Mouse (Mus musculus) Patski (cell line): ENCODE measurements around the gene Faf2. TPM values are rescaled to one million over a fixed set of nuclear protein-coding genes. Genes with fewer than 3 reads are reported as not detected.

Experiments
- ATAC-seq: fragments of 100-300 bp; one replicate; pipeline ENCODE4 v1.8.0; 2021
- CTCF ChIA-PET: fragments of 350-600 bp; sonication (Branson Sonifier 250); formaldehyde crosslinking; loops from one replicate; lab custom pipeline; 2022; ENCODE audit warnings: inconsistent platforms; lab: Charles Lee
- POLR2A ChIA-PET: fragments of 350-600 bp; sonication (Branson Sonifier 250); formaldehyde crosslinking; loops from one replicate; lab custom pipeline; 2022; ENCODE audit warnings: antibody characterized with exemption, inconsistent platforms; lab: Charles Lee
- DNase-seq: peaks from one replicate; pipeline ENCODE4 v3.0.0-alpha.2; 2011; ENCODE audit warnings: low read depth, low spot score
- H3K27me3 ChIP-seq: fragments of 371-371 bp; one replicate; pipeline ENCODE4 v1.5.1; 2021
- CTCF ChIP-seq: fragments of 100-300 bp; IDR thresholded peaks from one replicate; pipeline ENCODE4 v1.5.1; 2021
- in situ Hi-C: fragments of 300-500 bp; cut with MboI; formaldehyde crosslinking; loops from 3 replicates; pipeline ENCODE4 v1.11.1; 2018; ENCODE audit warnings: low pct_unique_long_range_greater_than_20kb, mixed read lengths
- polyA plus RNA-seq: library from polyadenylated mRNA; unstranded; gene quantifications from one replicate; pipeline ENCODE4 v1.2.3, GENCODE M21; 2021

Gene Faf2
- polyA plus RNA-seq, 1 experiment from 2014 or later = 64.0 TPM

DNA sequence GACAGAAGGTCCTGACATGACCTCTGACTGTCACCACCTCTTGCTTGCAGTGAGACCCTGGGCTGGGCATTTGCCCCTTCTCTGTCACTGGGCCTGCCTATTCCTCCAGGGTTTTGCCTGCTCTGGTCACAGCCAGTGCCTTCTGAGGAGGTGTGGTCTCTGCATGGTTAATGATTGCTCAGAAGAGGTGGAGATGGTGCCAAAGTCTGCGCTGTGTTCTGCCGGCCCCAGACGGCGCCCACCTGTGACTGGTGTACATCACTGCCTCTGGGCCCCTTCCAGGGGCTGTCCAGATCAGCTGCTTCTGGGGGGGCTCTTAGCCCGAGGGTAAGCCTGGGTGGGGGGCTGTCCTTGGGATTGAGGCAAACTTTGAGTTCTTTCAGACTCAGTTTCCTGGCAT, 79.7 kb downstream of the Faf2 start, which contains the start of gene Cdhr2:
Gene Cdhr2, plus strand, starts transcription at position 219 of the 400 bp plus-strand sequence.
- no peak for TF ChIP-seq CTCF
- peaks cover 11% of the 10 kb centered on the region for H3K27me3 ChIP-seq
- no peak for DNase-seq
- CTCF ChIA-PET = interaction anchor here (1.1 kb wide), 1 partner anchor 16 kb away, joined by 3 read pairs; no protein-coding TSS in a partner anchor
- in situ Hi-C loops = no loop called here
- ATAC-seq = peak; percentile 42
- POLR2A ChIA-PET = no interaction called here

DNA sequence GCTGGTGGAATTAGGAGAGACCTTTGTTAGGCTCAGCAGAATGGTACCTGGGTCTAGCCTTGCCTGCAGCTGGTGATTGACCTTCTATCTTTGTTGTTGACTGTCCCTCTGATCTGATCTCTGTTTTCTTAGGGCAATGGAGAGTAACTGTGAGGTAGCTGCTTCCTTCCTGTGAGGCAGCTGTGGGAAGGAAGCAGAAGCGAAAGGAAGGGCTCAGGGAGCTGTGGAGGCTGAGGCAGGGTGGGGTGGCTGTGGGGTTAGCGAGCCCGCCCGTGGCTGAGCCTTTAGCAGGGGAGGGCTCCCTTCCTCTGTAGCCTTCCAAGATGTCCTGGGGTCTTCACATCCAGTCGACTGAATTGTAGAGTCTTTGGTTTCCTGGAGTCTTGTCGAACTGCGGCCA, 80.9 kb downstream of the Faf2 start:
- in situ Hi-C loops = no loop called here
- ATAC-seq (no peak), DNase-seq (no peak)
- peaks cover 12% of the 10 kb centered on the region for H3K27me3 ChIP-seq
- ChIA-PET CTCF (no interaction called here), POLR2A (no interaction called here)
- TF ChIP-seq CTCF = no peak

- peaks cover 19% of the 10 kb centered on the region for H3K27me3 ChIP-seq
- ATAC-seq = no peak
- in situ Hi-C loops = no loop called here
- ChIA-PET CTCF (no interaction called here), POLR2A (no interaction called here)
- DNase-seq = no peak
- no peak for TF ChIP-seq CTCF
Observed at GRCm38 (mm10) chr13:54704890-54705289, 83.3 kb downstream of the Faf2 start.

DNA sequence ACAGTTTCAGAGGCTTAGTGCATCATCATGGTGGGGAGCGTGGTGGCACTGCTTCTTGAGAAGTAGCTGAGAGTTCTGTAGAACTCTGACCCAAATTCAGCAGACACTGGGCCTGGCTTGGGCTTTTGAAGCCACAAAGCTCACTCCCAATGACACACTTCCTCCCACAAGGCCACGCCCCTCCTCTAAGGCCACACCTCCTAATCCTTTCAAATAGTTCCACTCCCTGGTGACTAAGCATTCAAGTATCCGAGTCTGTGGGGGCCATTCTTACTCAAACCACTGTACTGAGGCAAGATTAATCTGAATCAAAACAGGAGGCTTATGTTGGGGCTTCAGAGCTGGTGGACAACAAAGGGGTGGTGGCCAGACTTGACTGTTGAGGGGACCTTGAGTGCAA, 89.3 kb downstream of the Faf2 start:
- in situ Hi-C loops = no loop called here
- CTCF ChIA-PET = no interaction called here
- no peak for ATAC-seq
- POLR2A ChIA-PET = no interaction called here
- H3K27me3 ChIP-seq = peaks cover 11% of the 10 kb centered on the region
- TF ChIP-seq CTCF = no peak
- no peak for DNase-seq

Other genes starting within 250 kb of the Faf2 start
- 39.8 TPM for gene Thoc3, start 152.9 kb upstream of the Faf2 start, polyA plus RNA-seq
- 8.8 TPM for gene Simc1, start 118.0 kb upstream of the Faf2 start, polyA plus RNA-seq
- 124 TPM for gene 4833439L19Rik, start 56.3 kb upstream of the Faf2 start, polyA plus RNA-seq
- gene Arl10, start 46.8 kb upstream of the Faf2 start, polyA plus RNA-seq = 26.6 TPM
- 38.0 TPM for gene Nop16, start 31.7 kb upstream of the Faf2 start, polyA plus RNA-seq
- gene Higd2a, start 31.6 kb upstream of the Faf2 start, polyA plus RNA-seq = 96.0 TPM
- 33.9 TPM for gene Cltb, start 10.4 kb upstream of the Faf2 start, polyA plus RNA-seq
- gene Rnf44, start 72.1 kb downstream of the Faf2 start, polyA plus RNA-seq = 115 TPM
- gene Cdhr2, start 79.7 kb downstream of the Faf2 start, polyA plus RNA-seq = not detected
- 0.17 TPM for gene Gprin1, start 128.1 kb downstream of the Faf2 start, polyA plus RNA-seq
- not detected for gene Sncb, start 144.8 kb downstream of the Faf2 start, polyA plus RNA-seq
- gene Eif4e1b, start 162.2 kb downstream of the Faf2 start, polyA plus RNA-seq = not detected
- gene Tspan17, start 167.6 kb downstream of the Faf2 start, polyA plus RNA-seq = 35.3 TPM